Mouse (Mus musculus): ENCODE results near the gene Gm20449.
"Not testable (repeated sequence)": the region's sequence is repeated elsewhere in the genome, so short reads cannot be mapped to it uniquely, and the experiment has no call there.

Gm20449 gene

DNA sequence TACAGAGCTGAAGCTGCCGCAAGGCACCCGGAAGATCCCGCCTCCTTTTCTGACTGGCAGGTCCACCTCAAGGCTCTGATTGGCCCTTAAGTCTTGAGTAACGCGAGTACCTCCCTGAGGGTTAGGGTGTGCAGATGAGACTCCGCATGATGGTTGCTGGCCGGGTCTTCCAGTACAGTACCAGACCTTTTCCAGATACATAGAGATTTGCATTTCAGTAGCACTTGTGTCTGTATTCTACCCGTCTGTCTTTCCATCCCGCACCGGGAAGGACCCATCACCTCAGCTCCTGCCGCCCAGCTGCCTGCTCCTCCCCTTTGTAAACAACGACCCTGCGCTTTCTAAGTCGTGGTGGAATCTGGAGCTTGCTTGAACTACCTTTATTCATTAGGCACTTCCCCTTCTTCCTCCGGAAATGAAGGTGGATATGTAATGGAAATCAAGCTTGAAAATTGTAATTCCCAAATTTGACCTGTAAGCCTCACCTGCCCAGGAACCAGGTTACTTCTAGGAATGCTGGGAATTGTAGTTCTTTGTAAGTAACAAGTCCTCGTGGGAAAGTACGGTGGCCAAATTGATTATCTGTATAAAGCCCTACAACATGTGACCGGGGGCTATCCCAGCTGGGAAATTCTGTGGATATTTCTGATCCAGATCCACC is at the start of gene Gm20449, which contains the start of gene AW146154:
TSS of gene Gm20449 (minus strand) at position 29 of the 661 bp plus-strand sequence.
TSS of gene AW146154 (minus strand) at position 502 of the 661 bp plus-strand sequence.
- peak; percentile 63 for DNase-seq (ENCODE audit: extremely low read depth, low read depth, low spot score)

DNA sequence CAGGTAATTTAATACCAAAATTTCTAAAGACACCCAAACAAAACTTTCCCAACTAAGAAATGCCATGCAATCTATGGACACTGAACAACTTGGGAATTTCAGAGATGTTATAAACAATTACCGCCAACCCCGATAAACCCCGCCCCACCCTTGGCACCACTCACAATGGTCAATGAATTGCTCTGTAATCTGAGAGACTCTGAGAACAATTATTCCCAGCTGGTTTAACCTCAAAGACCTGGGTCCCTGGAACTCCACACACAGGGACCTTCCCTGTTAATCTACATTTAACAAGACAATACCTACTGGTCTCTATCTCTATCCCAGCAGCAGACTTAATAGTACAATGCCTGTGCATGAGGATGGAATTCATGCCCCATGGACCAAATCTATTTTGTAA is 13.5 kb upstream of the Gm20449 start:
- DNase-seq (ENCODE audit: extremely low read depth, low read depth, low spot score): no peak

DNA sequence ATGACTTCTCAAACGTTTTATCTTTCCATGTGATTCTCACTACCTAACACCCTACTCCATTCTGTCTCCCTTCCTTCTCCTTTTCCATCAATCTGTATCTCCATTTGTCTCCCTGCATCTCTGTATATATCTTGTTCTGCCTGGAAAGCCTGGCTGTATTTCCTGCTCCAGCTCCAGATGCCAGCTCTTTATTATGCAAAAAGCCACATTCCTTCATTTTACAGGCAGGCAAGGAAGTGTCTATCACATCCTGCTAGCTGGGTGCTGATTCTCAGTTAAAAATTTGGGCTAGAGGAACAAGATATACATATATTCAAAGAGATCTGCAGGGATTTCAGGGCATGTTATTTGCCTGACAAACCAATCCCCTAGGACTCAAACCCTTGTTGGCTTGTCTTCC is 13.0 kb upstream of the Gm20449 start:
- no peak for DNase-seq (ENCODE audit: extremely low read depth, low read depth, low spot score)

DNA sequence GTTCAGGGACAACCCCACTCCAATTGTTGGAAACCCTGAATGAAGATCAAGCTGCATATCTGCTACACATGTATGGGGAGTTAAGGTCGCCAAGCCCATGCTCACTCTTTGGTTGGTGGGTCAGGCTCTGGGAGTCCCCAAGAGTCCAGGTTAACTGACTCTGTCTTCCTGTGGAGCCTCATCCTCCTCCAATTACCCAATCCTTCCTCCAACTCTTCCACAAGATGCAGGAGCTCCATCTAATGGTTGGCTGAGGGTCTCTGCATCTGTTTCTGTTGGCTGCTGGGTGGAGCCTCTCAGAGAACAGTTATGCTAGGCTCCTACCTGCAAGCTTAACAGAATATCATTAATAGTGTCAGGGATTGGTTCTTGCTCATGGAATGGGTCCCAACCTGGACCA is 3.2 kb upstream of the Gm20449 start:
- DNase-seq (ENCODE audit: extremely low read depth, low read depth, low spot score): no peak

GRCm38 (mm10) chr7:41500151-41500934 is 1.1 kb upstream of the Gm20449 start:
- DNase-seq (ENCODE audit: extremely low read depth, low read depth, low spot score): no peak

DNA sequence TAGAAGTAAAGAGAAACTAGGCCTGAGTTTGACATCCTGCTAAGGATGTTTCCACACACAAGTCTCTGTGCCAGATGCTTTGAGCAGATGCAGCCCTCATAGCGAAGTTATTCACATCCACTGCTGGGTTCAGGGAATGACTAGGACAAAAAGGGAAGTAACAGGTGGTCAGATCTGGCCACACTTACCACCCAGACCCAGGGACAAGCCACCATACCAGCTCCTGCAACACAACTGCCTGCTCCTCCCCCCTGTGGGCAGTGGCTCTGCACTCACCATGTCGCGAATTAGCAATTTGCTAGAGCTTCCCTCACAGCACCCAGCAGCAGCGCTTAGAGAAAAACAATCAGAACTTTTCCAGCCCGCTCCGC is 214 bp downstream of the Gm20449 start:
- not testable (repeated sequence) for DNase-seq (ENCODE audit: extremely low read depth, low read depth, low spot score)

DNA sequence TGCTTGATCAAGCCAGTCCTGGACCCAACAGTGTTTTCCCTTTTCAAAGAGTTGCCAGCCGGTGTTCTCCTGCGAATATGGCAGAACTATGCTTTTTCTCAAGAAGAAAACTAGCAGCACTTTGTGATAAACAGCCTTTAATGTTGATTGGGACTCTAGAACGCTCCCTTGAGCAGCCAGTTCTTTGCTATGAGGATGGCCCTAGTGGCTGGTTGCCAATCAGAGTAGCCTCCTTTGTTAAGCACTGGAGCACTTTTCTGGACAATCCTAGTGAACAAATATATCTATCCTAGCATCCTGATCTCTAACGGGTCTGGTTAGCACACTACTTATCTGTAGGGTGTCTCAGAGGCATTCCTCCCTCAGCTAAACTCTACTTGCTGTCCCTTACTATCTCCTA is 753 bp downstream of the Gm20449 start:
- DNase-seq (ENCODE audit: extremely low read depth, low read depth, low spot score): not testable (repeated sequence)

DNA sequence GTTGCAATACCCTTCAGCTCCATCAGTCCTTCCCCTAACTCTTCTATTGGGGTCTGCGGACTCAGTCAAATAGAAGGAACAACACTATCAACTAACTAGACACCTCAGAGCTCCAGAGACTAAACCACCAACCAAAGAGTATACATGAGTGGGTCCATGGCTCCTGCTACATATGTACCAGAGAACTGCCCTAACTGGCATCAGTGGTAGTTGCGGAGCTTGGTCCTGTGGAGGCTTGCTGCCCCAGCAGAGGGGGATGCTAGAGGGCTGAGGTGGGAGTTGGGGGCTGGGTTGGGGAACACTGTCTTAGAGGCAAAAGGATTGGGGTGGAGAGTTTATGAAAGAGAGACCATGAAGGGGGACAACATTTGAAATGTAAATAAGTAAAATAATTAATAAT is 1.3 kb downstream of the Gm20449 start:
- DNase-seq (ENCODE audit: extremely low read depth, low read depth, low spot score): no peak

GRCm38 (mm10) chr7:41451864-41452263 is 47.4 kb downstream of the Gm20449 start:
- DNase-seq (ENCODE audit: extremely low read depth, low read depth, low spot score): no peak

DNA sequence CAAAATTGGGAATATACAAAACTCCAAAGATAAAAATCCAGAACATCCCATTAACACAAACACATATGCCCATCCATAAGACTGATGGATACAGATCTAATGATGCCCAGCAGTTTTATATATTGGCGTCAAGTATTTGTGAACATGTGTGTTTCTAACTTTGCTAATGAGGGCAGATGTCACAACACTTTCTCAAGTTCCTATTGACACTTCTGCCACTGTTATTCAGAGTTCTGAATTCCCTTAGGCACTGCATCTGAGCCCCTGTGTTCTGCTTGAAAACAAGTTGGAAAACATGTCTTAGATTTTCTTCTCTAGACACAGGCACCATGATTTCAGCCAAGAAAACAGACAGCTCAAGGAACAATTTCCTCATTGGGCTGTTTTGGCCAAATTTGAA is 50.6 kb downstream of the Gm20449 start, which contains the start of gene Vmn2r57:
TSS of gene Vmn2r57 (minus strand) at position 101 of the 400 bp plus-strand sequence.
- DNase-seq (ENCODE audit: extremely low read depth, low read depth, low spot score): not testable (repeated sequence)

DNA sequence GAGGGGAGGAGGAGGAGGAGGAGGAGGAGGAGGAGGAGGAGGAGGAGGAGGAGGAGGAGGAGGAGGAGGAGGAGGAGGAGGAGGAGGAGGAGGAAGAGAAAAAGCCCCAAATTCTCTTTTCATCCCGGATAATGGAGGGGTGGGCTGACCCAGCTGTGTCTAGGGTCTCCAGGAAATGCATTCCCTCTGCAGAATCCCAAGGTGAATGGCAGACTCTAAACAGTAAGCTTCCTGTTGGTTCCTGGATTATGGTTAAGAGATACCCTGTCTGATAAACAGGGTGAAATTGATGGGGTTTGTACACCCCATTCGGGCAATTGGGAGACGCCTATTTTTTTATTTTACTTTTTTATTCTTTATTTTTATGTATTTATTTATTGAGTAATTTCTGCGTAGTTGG is 105.1 kb downstream of the Gm20449 start:
- DNase-seq (ENCODE audit: extremely low read depth, low read depth, low spot score): no peak

DNA sequence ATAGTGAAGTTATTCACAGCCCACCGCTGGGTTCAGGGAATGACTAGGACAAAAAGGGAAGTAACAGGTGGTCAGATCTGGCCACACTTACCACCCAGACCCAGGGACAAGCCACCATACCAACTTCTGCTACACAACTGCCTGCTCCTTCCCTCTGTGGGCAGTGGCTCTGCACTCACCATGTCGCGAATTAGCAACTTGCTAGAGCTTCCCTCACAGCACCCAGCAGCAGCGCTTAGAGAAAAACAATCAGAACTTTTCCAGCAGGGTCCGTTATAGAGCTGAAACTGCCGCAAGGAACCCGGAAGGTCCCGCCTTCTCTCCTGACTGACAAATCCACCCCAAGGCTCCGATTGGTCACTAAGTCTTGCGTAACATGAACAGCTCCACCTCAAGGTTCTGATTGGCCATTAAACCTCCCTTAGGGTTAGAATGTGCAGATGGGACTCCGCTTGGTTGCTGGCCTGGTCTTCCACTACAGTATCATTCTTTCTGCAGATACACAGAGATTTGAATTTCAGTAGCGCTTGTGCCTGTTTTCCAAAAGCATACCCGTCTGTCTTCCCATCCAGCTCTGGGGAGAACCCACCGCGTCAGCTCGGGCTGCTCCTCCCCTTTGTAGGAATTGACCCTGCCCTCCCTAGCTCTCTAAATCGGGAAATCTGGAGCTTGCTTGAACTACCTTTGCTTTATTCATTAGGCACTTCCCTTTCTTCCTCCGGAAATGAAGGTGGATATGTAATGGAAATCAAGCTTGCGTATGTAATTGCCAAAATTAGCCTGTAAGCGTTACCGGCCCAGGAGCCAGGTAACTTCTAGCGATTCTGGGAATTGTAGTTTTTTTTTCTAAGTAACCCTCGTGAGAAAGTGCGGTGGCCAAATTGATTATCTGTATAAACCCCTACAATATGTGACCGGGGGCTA is 105.9 kb downstream of the Gm20449 start, which contains the start of gene AI987944:
TSS of gene AI987944 (minus strand) at position 332 of the 924 bp plus-strand sequence.
- DNase-seq (ENCODE audit: extremely low read depth, low read depth, low spot score): peak; percentile 75
